Mouse (Mus musculus) limb, embryonic 10.5 days (tissue): ENCODE results near the gene Kcnab2. TPM values are rescaled to one million over a fixed set of nuclear protein-coding genes. Genes with fewer than 3 reads are reported as not detected.

ENCODE experiments used
- DNase-seq: peaks from one replicate; pipeline ENCODE4 v3.0.0-alpha.2; 2017; ENCODE audit warnings: low spot score
- H3K27ac ChIP-seq: fragments of 300-500 bp; sonication (generic); 2 replicates; pipeline ENCODE4 v1.5.1; 2016; ENCODE audit warnings: mild to moderate bottlenecking
- H3K27me3 ChIP-seq: fragments of 300-500 bp; sonication (generic); 2 replicates; pipeline ENCODE4 v1.6.1; 2016; ENCODE audit warnings: low read depth, mild to moderate bottlenecking; ENCODE audit not compliant: poor library complexity, severe bottlenecking
- H3K36me3 ChIP-seq: fragments of 300-500 bp; sonication (generic); 2 replicates; pipeline ENCODE4 v1.6.1; 2016; ENCODE audit warnings: mild to moderate bottlenecking, moderate library complexity
- H3K4me1 ChIP-seq: fragments of 300-500 bp; sonication (generic); 2 replicates; pipeline ENCODE4 v1.6.1; 2016
- H3K4me3 ChIP-seq: fragments of 300-500 bp; sonication (generic); 2 replicates; pipeline ENCODE4 v1.5.1; 2016; ENCODE audit warnings: mild to moderate bottlenecking, moderate library complexity
- H3K9me3 ChIP-seq: fragments of 300-500 bp; sonication (generic); replicated peaks from 2 replicates; pipeline ENCODE4 v1.6.1; 2016; ENCODE audit warnings: mild to moderate bottlenecking
- WGBS: fragments of 180-500 bp; shearing (Covaris S2); methylation state at CpG from one replicate; pipeline ENCODE4 v1.1.7; 2016; 5-methylcytosine and 5-hydroxymethylcytosine counted together
- polyA plus RNA-seq: library from polyadenylated mRNA; unstranded; fragments of >200 nt; fragmentation: Nextera tagmentation; extraction: Ambion mirVana; gene quantifications from 2 replicates; pipeline ENCODE4 v1.2.1, GENCODE M21; 2016

Kcnab2 gene
- polyA plus RNA-seq, 1 experiment from 2014 or later, result 5.2 TPM

GRCm38 (mm10) chr4:152447731-152448665, 29.7 kb downstream of the Kcnab2 start:
- no peak overlapping the region for H3K4me3 ChIP-seq
- no peaks in the 10 kb centered on the region for H3K27me3 ChIP-seq
- no peak overlapping the region for H3K27ac ChIP-seq
- DNase-seq, result no peak
- no peaks in the 10 kb centered on the region; the same call in 1 of the 2 replicates for H3K4me1 ChIP-seq
- 85% methylated on average over 22 of the region's 22 CpGs for WGBS
- no peaks in the 10 kb centered on the region for H3K36me3 ChIP-seq
- no peaks in the 10 kb centered on the region for H3K9me3 ChIP-seq

- H3K9me3 ChIP-seq, result no peaks in the 10 kb centered on the region
Measured at GRCm38 (mm10) chr4:152446178-152446577, 31.5 kb downstream of the Kcnab2 start.

GRCm38 (mm10) chr4:152441536-152441935, 36.1 kb downstream of the Kcnab2 start:
- Histone ChIP-seq H3K27ac (no peak overlapping the region), H3K36me3 (no peaks in the 10 kb centered on the region), H3K4me3 (no peak overlapping the region), H3K4me1 (no peaks in the 10 kb centered on the region), H3K27me3 (no peaks in the 10 kb centered on the region; the same call in 1 of the 2 replicates), H3K9me3 (no peaks in the 10 kb centered on the region)
- 40% methylated on average over 9 of the region's 9 CpGs for WGBS
- DNase-seq, result no peak

More at GRCm38 (mm10) chr4:152446178-152446577, 31.5 kb downstream of the Kcnab2 start:
- Histone ChIP-seq H3K4me3 (no peak overlapping the region), H3K27ac (no peak overlapping the region), H3K4me1 (no peaks in the 10 kb centered on the region; the same call in 1 of the 2 replicates), H3K36me3 (no peaks in the 10 kb centered on the region), H3K27me3 (no peaks in the 10 kb centered on the region)
- DNase-seq, result no peak
- WGBS, result 85% methylated on average over 10 of the region's 10 CpGs

- no peak overlapping the region for H3K27ac ChIP-seq
- peaks cover 3% of the 10 kb centered on the region; the same call in 1 of the 2 replicates for H3K27me3 ChIP-seq
- no peak for DNase-seq
- no peaks in the 10 kb centered on the region for H3K9me3 ChIP-seq
- no peaks in the 10 kb centered on the region for H3K4me1 ChIP-seq
- WGBS, result 67% methylated on average over 9 of the region's 9 CpGs
- H3K36me3 ChIP-seq, result no peaks in the 10 kb centered on the region
- no peak overlapping the region for H3K4me3 ChIP-seq
Measured at GRCm38 (mm10) chr4:152440882-152441281, 36.8 kb downstream of the Kcnab2 start.

- H3K4me3 ChIP-seq, result peak overlapping the region; percentile 18; the same call in 1 of the 2 replicates
Measured at GRCm38 (mm10) chr4:152435255-152435654, 42.4 kb downstream of the Kcnab2 start.

GRCm38 (mm10) chr4:152434836-152435235, 42.8 kb downstream of the Kcnab2 start:
- Histone ChIP-seq H3K27me3 (peaks cover 29% of the 10 kb centered on the region), H3K36me3 (no peaks in the 10 kb centered on the region), H3K4me3 (peak overlapping the region; percentile 18; the same call in 1 of the 2 replicates), H3K4me1 (peaks cover 7% of the 10 kb centered on the region), H3K27ac (no peak overlapping the region), H3K9me3 (no peaks in the 10 kb centered on the region)
- DNase-seq, result peak; percentile 93
- WGBS, result 3% methylated on average over 9 of the region's 9 CpGs

More at GRCm38 (mm10) chr4:152435255-152435654, 42.4 kb downstream of the Kcnab2 start:
- H3K36me3 ChIP-seq, result no peaks in the 10 kb centered on the region
- peak; percentile 92 for DNase-seq
- H3K9me3 ChIP-seq, result no peaks in the 10 kb centered on the region
- H3K27me3 ChIP-seq, result peaks cover 29% of the 10 kb centered on the region
- H3K27ac ChIP-seq, result no peak overlapping the region
- WGBS, result 15% methylated on average over 10 of the region's 10 CpGs
- peaks cover 6% of the 10 kb centered on the region; the same call in 1 of the 2 replicates for H3K4me1 ChIP-seq

GRCm38 (mm10) chr4:152432308-152432707, 45.4 kb downstream of the Kcnab2 start:
- no peaks in the 10 kb centered on the region for H3K9me3 ChIP-seq
- H3K4me1 ChIP-seq, result peaks cover 16% of the 10 kb centered on the region
- peaks cover 29% of the 10 kb centered on the region for H3K27me3 ChIP-seq
- H3K4me3 ChIP-seq, result no peak overlapping the region
- H3K27ac ChIP-seq, result no peak overlapping the region
- DNase-seq, result no peak
- WGBS, result 61% methylated on average over 5 of the region's 5 CpGs
- no peaks in the 10 kb centered on the region for H3K36me3 ChIP-seq

GRCm38 (mm10) chr4:152428259-152428658, 49.4 kb downstream of the Kcnab2 start:
- H3K4me1 ChIP-seq, result peaks cover 10% of the 10 kb centered on the region
- H3K4me3 ChIP-seq, result no peak overlapping the region
- no peaks in the 10 kb centered on the region for H3K36me3 ChIP-seq
- 57% methylated on average over 8 of the region's 8 CpGs for WGBS
- 0 out of 2 replicates have a peak, but pooled peaks cover 12% of the 10 kb centered on the region for H3K27me3 ChIP-seq
- no peak for DNase-seq
- H3K27ac ChIP-seq, result no peak overlapping the region
- H3K9me3 ChIP-seq, result no peaks in the 10 kb centered on the region

- Histone ChIP-seq H3K4me1 (peaks cover 14% of the 10 kb centered on the region), H3K4me3 (no peak overlapping the region), H3K36me3 (no peaks in the 10 kb centered on the region), H3K9me3 (no peaks in the 10 kb centered on the region), H3K27me3 (no peaks in the 10 kb centered on the region), H3K27ac (no peak overlapping the region)
- peak; percentile 49 for DNase-seq
- 63% methylated on average over 5 of the region's 5 CpGs for WGBS
Measured at GRCm38 (mm10) chr4:152424922-152425321, 52.7 kb downstream of the Kcnab2 start.

- H3K4me3 ChIP-seq, result no peak overlapping the region
- H3K36me3 ChIP-seq, result no peaks in the 10 kb centered on the region
- DNase-seq, result peak; percentile 83
- H3K9me3 ChIP-seq, result no peaks in the 10 kb centered on the region
- peaks cover 12% of the 10 kb centered on the region; the same call in 1 of the 2 replicates for H3K4me1 ChIP-seq
- no peaks in the 10 kb centered on the region for H3K27me3 ChIP-seq
- 36% methylated on average over 4 of the region's 4 CpGs for WGBS
- no peak overlapping the region for H3K27ac ChIP-seq
Measured at GRCm38 (mm10) chr4:152424341-152424740, 53.3 kb downstream of the Kcnab2 start.

- Histone ChIP-seq H3K9me3 (no peaks in the 10 kb centered on the region), H3K27me3 (no peaks in the 10 kb centered on the region), H3K36me3 (no peaks in the 10 kb centered on the region), H3K27ac (no peak overlapping the region), H3K4me3 (no peak overlapping the region), H3K4me1 (peaks cover 11% of the 10 kb centered on the region)
- no peak for DNase-seq
- 90% methylated on average over 6 of the region's 6 CpGs for WGBS
Measured at GRCm38 (mm10) chr4:152423576-152423975, 54.1 kb downstream of the Kcnab2 start.

- Histone ChIP-seq H3K27me3 (0 out of 2 replicates have a peak, but pooled peaks cover 10% of the 10 kb centered on the region), H3K27ac (no peak overlapping the region), H3K4me3 (no peak overlapping the region), H3K4me1 (peaks cover 23% of the 10 kb centered on the region), H3K36me3 (no peaks in the 10 kb centered on the region), H3K9me3 (no peaks in the 10 kb centered on the region)
- 48% methylated on average over 28 of the region's 28 CpGs for WGBS
- no peak for DNase-seq
Measured at GRCm38 (mm10) chr4:152418229-152419060, 59.2 kb downstream of the Kcnab2 start.
